Mouse (Mus musculus): Measurements from ENCODE around the gene Pde4d. TPM values are rescaled to one million over a fixed set of nuclear protein-coding genes. Genes with fewer than 3 reads are reported as not detected.
A peak's percentile ranks its signal among the peaks of the same experiment; 100 is the strongest.
"Not testable (repeated sequence)": the region's sequence is repeated elsewhere in the genome, so short reads cannot be mapped to it uniquely, and the experiment has no call there.

The Pde4d gene
- polyA plus RNA-seq, 1 experiment from 2014 or later = 23.8 TPM

GRCm38 (mm10) chr13:108772386-108772785 lies 322.6 kb downstream of the Pde4d start:
- Histone ChIP-seq H3K27ac (replicated peaks) (no peak overlapping the region), H3K27me3 (replicated peaks) (no peaks in the 10 kb centered on the region), H3K4me2 (no peak overlapping the region), H3K9me3 (no peaks in the 10 kb centered on the region), H3K9ac (no peak overlapping the region), H3K4me3 (no peak overlapping the region), H3K36me3 (no peaks in the 10 kb centered on the region), H3K4me1 (peaks cover 6% of the 10 kb centered on the region; the same call in 1 of the 2 replicates)
- WGBS = 68% methylated on average over 3 of the region's 3 CpGs
- ATAC-seq (ENCODE audit: extremely low read depth, insufficient number of reproducible peaks, low FRiP score, low TSS enrichment) = no peak

- no peak overlapping the region for H3K9ac ChIP-seq
- H3K4me2 ChIP-seq = no peak overlapping the region
- H3K4me3 ChIP-seq = no peak overlapping the region
- H3K27ac ChIP-seq (replicated peaks) = no peak overlapping the region
- 74% methylated on average over 1 of the region's 1 CpGs for WGBS
- no peaks in the 10 kb centered on the region for H3K9me3 ChIP-seq
- H3K36me3 ChIP-seq = no peaks in the 10 kb centered on the region
- no peak for ATAC-seq (ENCODE audit: extremely low read depth, insufficient number of reproducible peaks, low FRiP score, low TSS enrichment)
- H3K4me1 ChIP-seq = peaks cover 6% of the 10 kb centered on the region; the same call in 1 of the 2 replicates
- no peaks in the 10 kb centered on the region for H3K27me3 ChIP-seq (replicated peaks)
Observed at GRCm38 (mm10) chr13:108774981-108775380, 325.2 kb downstream of the Pde4d start.

DNA sequence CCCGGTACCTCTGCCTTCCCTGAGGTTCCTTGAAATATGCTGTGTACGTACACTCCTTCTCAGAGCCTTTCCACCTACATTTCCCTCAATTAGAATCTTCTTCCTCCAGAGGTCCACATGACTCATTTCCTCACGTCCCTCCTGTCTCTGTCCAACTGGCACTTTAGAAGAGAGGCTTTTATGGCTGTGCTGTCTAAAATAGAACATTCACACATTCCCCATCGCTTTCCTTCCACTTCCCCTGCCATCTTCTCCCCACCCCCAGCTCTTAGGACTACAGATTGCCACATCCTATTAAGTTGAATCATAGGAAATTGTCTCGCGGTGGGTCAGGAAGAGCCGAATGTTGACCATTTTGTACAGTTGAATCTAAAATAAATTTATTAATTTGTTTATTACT lies 326.1 kb downstream of the Pde4d start:
- Histone ChIP-seq H3K27ac (replicated peaks) (no peak overlapping the region), H3K9ac (no peak overlapping the region), H3K4me2 (peak overlapping the region; percentile 18), H3K36me3 (no peaks in the 10 kb centered on the region), H3K4me3 (no peak overlapping the region), H3K27me3 (replicated peaks) (no peaks in the 10 kb centered on the region), H3K9me3 (no peaks in the 10 kb centered on the region), H3K4me1 (peaks cover 6% of the 10 kb centered on the region; the same call in 1 of the 2 replicates)
- no peak for ATAC-seq (ENCODE audit: extremely low read depth, insufficient number of reproducible peaks, low FRiP score, low TSS enrichment)
- WGBS = 33% methylated on average over 7 of the region's 7 CpGs

DNA sequence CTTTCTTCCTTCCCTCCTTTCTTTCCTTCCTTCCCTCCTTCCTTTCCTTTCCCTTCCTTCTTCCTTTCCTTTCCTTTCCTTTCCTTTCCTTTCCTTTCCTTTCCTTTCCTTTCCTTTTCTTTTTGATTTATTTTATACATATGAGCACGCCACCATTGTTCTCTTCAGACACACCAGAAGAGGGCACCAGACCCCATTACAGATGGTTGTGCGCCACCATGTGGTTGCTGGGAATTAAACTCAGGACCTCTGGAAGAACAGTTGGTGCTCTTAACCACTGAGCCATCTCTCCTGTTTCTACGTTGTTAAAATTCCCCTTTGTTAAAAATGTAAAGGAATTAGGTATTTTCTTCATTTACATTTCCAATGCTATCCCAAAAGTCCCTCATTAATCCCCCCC lies 347.9 kb downstream of the Pde4d start:
- not testable (repeated sequence) for H3K9ac ChIP-seq; H3K27me3 ChIP-seq (replicated peaks); H3K4me2 ChIP-seq; H3K4me3 ChIP-seq; ATAC-seq (ENCODE audit: extremely low read depth, insufficient number of reproducible peaks, low FRiP score, low TSS enrichment); H3K4me1 ChIP-seq; H3K36me3 ChIP-seq; H3K27ac ChIP-seq (replicated peaks); H3K9me3 ChIP-seq
- WGBS = 80% methylated on average over 3 of the region's 3 CpGs

- no peak for ATAC-seq (ENCODE audit: extremely low read depth, insufficient number of reproducible peaks, low FRiP score, low TSS enrichment)
- WGBS = 64% methylated on average over 7 of the region's 7 CpGs
Observed at GRCm38 (mm10) chr13:108809191-108809590, 359.4 kb downstream of the Pde4d start.

GRCm38 (mm10) chr13:108812956-108813355 lies 363.2 kb downstream of the Pde4d start:
- no peak overlapping the region for H3K4me3 ChIP-seq
- no peaks in the 10 kb centered on the region for H3K4me1 ChIP-seq
- no peak for ATAC-seq (ENCODE audit: extremely low read depth, insufficient number of reproducible peaks, low FRiP score, low TSS enrichment)
- no peak overlapping the region for H3K27ac ChIP-seq (replicated peaks)
- no peaks in the 10 kb centered on the region for H3K27me3 ChIP-seq (replicated peaks)
- no peaks in the 10 kb centered on the region for H3K36me3 ChIP-seq
- no peak overlapping the region for H3K9ac ChIP-seq
- H3K9me3 ChIP-seq = no peaks in the 10 kb centered on the region
- WGBS = 58% methylated on average over 3 of the region's 3 CpGs
- no peak overlapping the region for H3K4me2 ChIP-seq

More at GRCm38 (mm10) chr13:108809191-108809590, 359.4 kb downstream of the Pde4d start:
- Histone ChIP-seq H3K4me3 (no peak overlapping the region), H3K4me2 (no peak overlapping the region), H3K9ac (no peak overlapping the region), H3K27me3 (replicated peaks) (no peaks in the 10 kb centered on the region), H3K9me3 (no peaks in the 10 kb centered on the region), H3K36me3 (no peaks in the 10 kb centered on the region), H3K4me1 (no peaks in the 10 kb centered on the region), H3K27ac (replicated peaks) (no peak overlapping the region)

DNA sequence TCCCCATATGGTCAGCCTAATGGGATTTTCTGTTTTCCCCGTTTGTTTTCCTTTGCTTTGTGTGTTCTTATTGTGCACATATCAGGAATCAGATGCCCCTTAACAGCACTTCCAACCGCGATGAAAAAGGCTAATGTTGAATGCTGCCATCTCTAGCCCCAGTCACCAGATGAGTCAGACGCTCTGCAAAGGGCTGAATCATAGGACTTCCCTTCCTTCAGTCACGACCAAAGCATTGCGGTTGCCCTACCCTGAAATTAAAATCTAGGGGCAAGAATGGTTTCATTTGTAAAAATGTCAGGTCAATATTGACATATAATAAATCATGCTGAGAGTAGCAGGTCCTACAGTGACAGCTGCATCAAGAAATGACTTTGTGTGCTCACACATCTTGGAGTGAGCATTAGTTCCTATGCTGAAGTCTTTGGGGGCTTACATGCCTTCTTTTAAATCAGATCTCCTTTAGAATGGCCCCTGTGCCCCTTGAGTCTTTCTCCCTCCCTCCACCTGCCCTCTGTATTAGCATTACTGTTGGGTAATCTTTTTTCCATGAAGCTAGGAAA lies 370.2 kb downstream of the Pde4d start:
- WGBS = 65% methylated on average over 6 of the region's 6 CpGs
- H3K9ac ChIP-seq = no peak overlapping the region
- H3K27me3 ChIP-seq (replicated peaks) = no peaks in the 10 kb centered on the region
- H3K27ac ChIP-seq (replicated peaks) = no peak overlapping the region
- H3K4me2 ChIP-seq = no peak overlapping the region
- H3K4me3 ChIP-seq = no peak overlapping the region
- H3K36me3 ChIP-seq = no peaks in the 10 kb centered on the region
- ATAC-seq (ENCODE audit: extremely low read depth, insufficient number of reproducible peaks, low FRiP score, low TSS enrichment) = no peak
- H3K4me1 ChIP-seq = no peaks in the 10 kb centered on the region
- H3K9me3 ChIP-seq = no peaks in the 10 kb centered on the region

DNA sequence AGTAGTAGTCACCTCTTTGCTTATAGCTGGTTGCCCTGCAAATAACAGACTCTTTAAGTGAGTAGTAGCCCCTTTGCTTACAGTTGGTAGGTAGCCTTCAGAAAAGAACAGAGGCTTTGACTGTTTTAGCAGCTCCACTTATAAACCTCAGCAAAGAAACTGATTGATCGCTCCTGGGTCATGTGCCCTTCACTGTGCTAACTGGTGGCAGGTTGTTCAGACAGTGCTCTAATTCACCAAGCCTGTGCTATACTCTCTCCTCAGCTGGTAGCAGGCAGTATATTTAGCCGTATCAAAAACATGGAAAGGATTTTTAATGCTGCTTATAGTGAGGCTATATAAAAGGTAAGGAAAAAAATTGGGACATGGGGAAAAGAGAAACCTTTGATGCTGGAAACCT lies 370.7 kb downstream of the Pde4d start:
- Histone ChIP-seq H3K36me3 (no peaks in the 10 kb centered on the region), H3K4me3 (no peak overlapping the region), H3K9ac (no peak overlapping the region), H3K27me3 (replicated peaks) (no peaks in the 10 kb centered on the region), H3K4me1 (no peaks in the 10 kb centered on the region), H3K9me3 (no peaks in the 10 kb centered on the region), H3K4me2 (no peak overlapping the region), H3K27ac (replicated peaks) (no peak overlapping the region)
- no peak for ATAC-seq (ENCODE audit: extremely low read depth, insufficient number of reproducible peaks, low FRiP score, low TSS enrichment)
- WGBS = 82% methylated on average over 2 of the region's 2 CpGs

DNA sequence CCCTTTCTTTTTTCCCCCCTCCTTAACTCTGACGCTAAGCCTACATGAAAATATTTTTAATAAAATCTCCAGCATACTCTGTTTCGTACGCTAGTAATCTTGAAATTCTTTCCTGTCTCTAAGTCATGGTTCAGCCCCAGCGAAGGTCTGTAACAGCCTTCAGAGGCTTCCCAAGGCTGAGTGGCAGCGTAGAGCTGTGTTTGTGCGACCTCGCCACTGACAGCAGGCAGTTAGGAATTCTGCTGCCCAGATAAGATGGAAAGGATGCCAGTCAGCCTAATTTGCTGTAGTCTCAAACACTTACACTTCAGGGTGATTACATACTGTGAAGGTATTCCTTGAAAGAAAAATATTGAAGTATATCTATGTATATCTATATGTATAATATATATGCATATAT lies 371.5 kb downstream of the Pde4d start:
- 47% methylated on average over 7 of the region's 7 CpGs for WGBS
- Histone ChIP-seq H3K9ac (no peak overlapping the region), H3K4me2 (no peak overlapping the region), H3K4me3 (no peak overlapping the region), H3K27ac (replicated peaks) (no peak overlapping the region), H3K4me1 (no peaks in the 10 kb centered on the region), H3K36me3 (no peaks in the 10 kb centered on the region), H3K9me3 (no peaks in the 10 kb centered on the region), H3K27me3 (replicated peaks) (no peaks in the 10 kb centered on the region)
- no peak for ATAC-seq (ENCODE audit: extremely low read depth, insufficient number of reproducible peaks, low FRiP score, low TSS enrichment)

DNA sequence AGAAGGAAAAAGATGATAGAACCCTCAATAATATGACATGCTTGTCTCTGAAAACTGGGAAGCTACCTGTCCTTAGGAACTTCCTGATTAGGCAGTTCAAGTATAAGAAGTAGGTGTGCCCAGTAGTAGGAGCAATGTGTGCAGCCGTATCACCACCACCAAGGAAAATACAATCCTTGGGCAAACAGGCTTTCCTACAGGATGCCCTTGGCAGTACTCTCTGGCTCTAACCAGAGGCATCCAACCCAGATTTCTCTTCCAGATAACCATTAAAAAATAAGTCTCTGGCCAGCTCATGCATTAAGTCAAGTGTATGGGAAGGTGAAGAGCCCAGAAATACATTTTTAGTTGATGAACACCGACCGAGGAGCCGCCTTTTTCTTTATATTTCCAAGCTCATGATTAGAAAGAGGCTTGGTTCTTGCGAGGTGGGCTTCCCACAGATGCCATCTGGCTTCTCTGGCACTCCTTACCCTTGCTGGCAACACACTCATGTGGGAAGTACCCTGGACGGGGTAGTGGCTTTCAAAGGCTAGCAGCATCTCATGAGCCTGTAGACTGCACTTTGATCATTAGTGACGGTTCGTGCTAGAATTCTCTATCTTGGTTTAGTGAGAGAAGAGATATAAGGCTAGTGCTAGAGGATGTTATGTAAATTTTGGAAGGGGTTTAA lies 375.0 kb downstream of the Pde4d start:
- Histone ChIP-seq H3K4me2 (no peak overlapping the region), H3K9ac (no peak overlapping the region), H3K4me1 (no peaks in the 10 kb centered on the region), H3K4me3 (no peak overlapping the region), H3K27ac (replicated peaks) (no peak overlapping the region), H3K9me3 (no peaks in the 10 kb centered on the region), H3K36me3 (no peaks in the 10 kb centered on the region), H3K27me3 (replicated peaks) (no peaks in the 10 kb centered on the region)
- 77% methylated on average over 8 of the region's 8 CpGs for WGBS
- ATAC-seq (ENCODE audit: extremely low read depth, insufficient number of reproducible peaks, low FRiP score, low TSS enrichment) = no peak

- 88% methylated on average over 6 of the region's 6 CpGs for WGBS
Observed at GRCm38 (mm10) chr13:108825501-108825900, 375.8 kb downstream of the Pde4d start.

DNA sequence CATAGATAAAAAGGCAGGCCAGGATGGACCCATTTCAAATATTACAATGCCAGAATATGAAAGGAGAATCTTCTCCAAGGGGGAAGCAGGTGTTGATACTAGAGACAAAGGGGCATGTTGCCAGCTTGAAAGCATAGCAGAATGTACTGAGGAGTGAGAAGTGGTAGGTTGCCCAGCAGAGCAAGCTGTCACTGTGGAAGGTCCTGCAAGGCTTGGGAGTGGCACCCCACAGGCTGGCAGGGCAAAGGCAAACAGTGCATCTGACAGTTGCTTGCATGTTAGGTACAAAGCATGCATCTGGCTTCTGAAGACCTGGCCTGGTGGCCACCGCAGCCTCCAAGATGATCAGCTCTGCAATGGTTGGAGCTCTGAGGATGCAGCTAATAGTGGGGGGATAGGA lies 384.4 kb downstream of the Pde4d start:
- Histone ChIP-seq H3K4me2 (no peak overlapping the region), H3K4me1 (no peaks in the 10 kb centered on the region), H3K36me3 (no peaks in the 10 kb centered on the region), H3K9me3 (no peaks in the 10 kb centered on the region), H3K27ac (replicated peaks) (no peak overlapping the region), H3K9ac (no peak overlapping the region), H3K27me3 (replicated peaks) (no peaks in the 10 kb centered on the region), H3K4me3 (no peak overlapping the region)
- ATAC-seq (ENCODE audit: extremely low read depth, insufficient number of reproducible peaks, low FRiP score, low TSS enrichment) = no peak
- WGBS = 100% methylated on average over 1 of the region's 1 CpGs

More at GRCm38 (mm10) chr13:108825501-108825900, 375.8 kb downstream of the Pde4d start:
- H3K9ac ChIP-seq = no peak overlapping the region
- H3K4me1 ChIP-seq = no peaks in the 10 kb centered on the region
- H3K4me2 ChIP-seq = no peak overlapping the region
- ATAC-seq (ENCODE audit: extremely low read depth, insufficient number of reproducible peaks, low FRiP score, low TSS enrichment) = no peak
- H3K27ac ChIP-seq (replicated peaks) = no peak overlapping the region
- H3K27me3 ChIP-seq (replicated peaks) = no peaks in the 10 kb centered on the region
- H3K36me3 ChIP-seq = no peaks in the 10 kb centered on the region
- H3K9me3 ChIP-seq = no peaks in the 10 kb centered on the region
- H3K4me3 ChIP-seq = no peak overlapping the region
